Mouse (Mus musculus): ENCODE measurements around the gene Map7. TPM values are rescaled to one million over a fixed set of nuclear protein-coding genes. Genes with fewer than 3 reads are reported as not detected.

Gene Map7
- total RNA-seq, 1 experiment: 35.2 TPM

DNA sequence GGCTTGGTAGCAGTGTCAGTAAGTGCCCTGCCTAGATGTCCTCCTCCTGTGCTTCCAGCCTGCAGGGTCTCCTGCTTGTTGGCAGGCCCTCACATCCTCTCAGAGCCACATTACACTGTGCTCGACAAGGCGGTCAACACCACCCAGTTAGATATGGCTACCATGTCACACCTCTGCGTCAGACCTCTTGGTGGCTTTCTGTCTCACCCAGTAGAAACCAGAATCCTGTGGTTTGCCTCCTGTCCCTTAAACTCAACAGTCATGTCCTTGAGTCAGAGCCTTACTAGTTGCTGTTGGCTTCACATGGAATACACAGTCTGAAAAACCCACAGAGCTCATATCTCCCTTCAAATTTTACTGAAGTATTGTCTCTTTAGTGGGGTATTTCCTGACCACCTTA lies 87.4 kb downstream of the Map7 start:
- Histone ChIP-seq H3K36me3 (ENCODE audit: control insufficient read depth, insufficient read depth, low read length, poor library complexity, severe bottlenecking) (peaks cover 8% of the 10 kb centered on the region), H3K4me3 (ENCODE audit: insufficient read depth in 1 of 2, low read depth in 1 of 2, low read length in 2 of 2, poor library complexity in 1 of 2, severe bottlenecking in 1 of 2) (no peak overlapping the region), H3K4me1 (ENCODE audit: control insufficient read depth in 2 of 2, insufficient read depth in 2 of 2, low read length in 2 of 2, poor library complexity in 1 of 2) (no peaks in the 10 kb centered on the region), H3K9me3 (ENCODE audit: control insufficient read depth, insufficient read depth, low read depth, low read length) (no peaks in the 10 kb centered on the region), H3K27ac (ENCODE audit: insufficient read depth, low read depth, low read length, poor library complexity, severe bottlenecking) (no peak overlapping the region), H3K9ac (ENCODE audit: insufficient read depth, low read depth, low read length, poor library complexity, severe bottlenecking) (no peak overlapping the region)
- no peak for DNase-seq (ENCODE audit: low read depth, low spot score)
- in situ Hi-C loops (cut with MboI; ENCODE audit: low sequenced_read_pairs in 2 of 2, unreplicated experiment in 2 of 2): no loop called here
- TF ChIP-seq HCFC1 (IDR thresholded peaks at IDR 0.05; ENCODE audit: borderline replicate concordance, insufficient read depth, low read length): no peak
- TF ChIP-seq ZC3H11A (IDR thresholded peaks at IDR 0.05; ENCODE audit: borderline replicate concordance, low read depth, low read length): no peak
- no peak for TF ChIP-seq MAFK (IDR thresholded peaks at IDR 0.05; ENCODE audit: insufficient read depth, low read depth, low read length)
- TF ChIP-seq CHD2 (IDR thresholded peaks at IDR 0.05; ENCODE audit: low read depth, low read length): no peak
- TF ChIP-seq ZNF384 (IDR thresholded peaks at IDR 0.05; ENCODE audit: low read depth, low read length): no peak

DNA sequence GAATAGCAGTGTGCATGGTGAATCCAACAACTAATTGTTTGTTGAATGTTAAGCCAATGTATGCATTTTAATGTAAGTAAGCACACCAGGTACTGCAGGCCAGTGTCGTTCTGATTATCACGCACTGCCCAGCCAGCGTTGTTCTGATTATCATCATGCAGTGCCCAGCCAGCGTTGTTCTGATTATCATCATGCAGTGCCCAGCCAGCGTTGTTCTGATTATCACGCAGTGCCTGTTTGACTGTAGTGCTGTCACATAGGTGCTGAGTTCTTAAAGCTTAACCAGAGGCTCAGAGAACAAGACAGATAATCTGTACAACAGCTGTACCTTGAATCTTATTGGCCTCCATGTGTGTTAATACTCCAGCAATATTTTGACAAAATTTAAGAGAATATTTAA lies 88.0 kb downstream of the Map7 start:
- Histone ChIP-seq H3K4me3 (ENCODE audit: insufficient read depth in 1 of 2, low read depth in 1 of 2, low read length in 2 of 2, poor library complexity in 1 of 2, severe bottlenecking in 1 of 2) (no peak overlapping the region), H3K36me3 (ENCODE audit: control insufficient read depth, insufficient read depth, low read length, poor library complexity, severe bottlenecking) (peaks cover 8% of the 10 kb centered on the region), H3K4me1 (ENCODE audit: control insufficient read depth in 2 of 2, insufficient read depth in 2 of 2, low read length in 2 of 2, poor library complexity in 1 of 2) (no peaks in the 10 kb centered on the region), H3K9ac (ENCODE audit: insufficient read depth, low read depth, low read length, poor library complexity, severe bottlenecking) (no peak overlapping the region), H3K27ac (ENCODE audit: insufficient read depth, low read depth, low read length, poor library complexity, severe bottlenecking) (no peak overlapping the region), H3K9me3 (ENCODE audit: control insufficient read depth, insufficient read depth, low read depth, low read length) (no peaks in the 10 kb centered on the region)
- TF ChIP-seq HCFC1 (IDR thresholded peaks at IDR 0.05; ENCODE audit: borderline replicate concordance, insufficient read depth, low read length) (no peak), MAFK (IDR thresholded peaks at IDR 0.05; ENCODE audit: insufficient read depth, low read depth, low read length) (no peak), ZC3H11A (IDR thresholded peaks at IDR 0.05; ENCODE audit: borderline replicate concordance, low read depth, low read length) (no peak), CHD2 (IDR thresholded peaks at IDR 0.05; ENCODE audit: low read depth, low read length) (no peak), ZNF384 (IDR thresholded peaks at IDR 0.05; ENCODE audit: low read depth, low read length) (no peak)
- in situ Hi-C loops (cut with MboI; ENCODE audit: low sequenced_read_pairs in 2 of 2, unreplicated experiment in 2 of 2): no loop called here
- no peak for DNase-seq (ENCODE audit: low read depth, low spot score)

DNA sequence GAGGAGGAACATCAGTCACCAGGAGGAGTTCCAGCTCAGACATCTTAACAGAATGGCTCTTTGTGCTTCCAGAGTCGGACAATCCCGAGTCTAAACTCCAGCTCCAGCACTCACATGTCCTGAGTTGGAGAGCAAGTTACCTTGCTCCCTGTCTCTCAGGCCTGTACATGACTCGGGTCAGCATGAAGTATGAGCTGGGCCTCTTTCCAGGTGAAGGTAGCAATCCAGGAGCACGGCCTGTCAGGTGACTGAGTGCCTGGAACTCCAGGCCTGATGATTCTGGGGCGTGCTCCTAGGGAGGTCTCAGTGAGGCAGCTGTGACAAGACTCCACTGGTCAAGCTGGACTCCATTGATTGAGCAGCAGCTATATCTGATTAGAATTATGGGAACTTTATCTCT lies 90.0 kb downstream of the Map7 start:
- TF ChIP-seq CHD2 (IDR thresholded peaks at IDR 0.05; ENCODE audit: low read depth, low read length) (no peak), ZC3H11A (IDR thresholded peaks at IDR 0.05; ENCODE audit: borderline replicate concordance, low read depth, low read length) (no peak), MAFK (IDR thresholded peaks at IDR 0.05; ENCODE audit: insufficient read depth, low read depth, low read length) (no peak), HCFC1 (IDR thresholded peaks at IDR 0.05; ENCODE audit: borderline replicate concordance, insufficient read depth, low read length) (no peak), ZNF384 (IDR thresholded peaks at IDR 0.05; ENCODE audit: low read depth, low read length) (no peak)
- no peak for DNase-seq (ENCODE audit: low read depth, low spot score)
- in situ Hi-C loops (cut with MboI; ENCODE audit: low sequenced_read_pairs in 2 of 2, unreplicated experiment in 2 of 2): no loop called here
- H3K9ac ChIP-seq (ENCODE audit: insufficient read depth, low read depth, low read length, poor library complexity, severe bottlenecking): no peak overlapping the region
- no peak overlapping the region for H3K27ac ChIP-seq (ENCODE audit: insufficient read depth, low read depth, low read length, poor library complexity, severe bottlenecking)
- H3K9me3 ChIP-seq (ENCODE audit: control insufficient read depth, insufficient read depth, low read depth, low read length): no peaks in the 10 kb centered on the region
- no peak overlapping the region for H3K4me3 ChIP-seq (ENCODE audit: insufficient read depth in 1 of 2, low read depth in 1 of 2, low read length in 2 of 2, poor library complexity in 1 of 2, severe bottlenecking in 1 of 2)
- H3K36me3 ChIP-seq (ENCODE audit: control insufficient read depth, insufficient read depth, low read length, poor library complexity, severe bottlenecking): peaks cover 5% of the 10 kb centered on the region
- peaks cover under 1 to 1% of the 10 kb centered on the region in 2 experiments; a peak in 2 of 4 replicates for H3K4me1 ChIP-seq (ENCODE audit: control insufficient read depth in 2 of 2, insufficient read depth in 2 of 2, low read length in 2 of 2, poor library complexity in 1 of 2)

DNA sequence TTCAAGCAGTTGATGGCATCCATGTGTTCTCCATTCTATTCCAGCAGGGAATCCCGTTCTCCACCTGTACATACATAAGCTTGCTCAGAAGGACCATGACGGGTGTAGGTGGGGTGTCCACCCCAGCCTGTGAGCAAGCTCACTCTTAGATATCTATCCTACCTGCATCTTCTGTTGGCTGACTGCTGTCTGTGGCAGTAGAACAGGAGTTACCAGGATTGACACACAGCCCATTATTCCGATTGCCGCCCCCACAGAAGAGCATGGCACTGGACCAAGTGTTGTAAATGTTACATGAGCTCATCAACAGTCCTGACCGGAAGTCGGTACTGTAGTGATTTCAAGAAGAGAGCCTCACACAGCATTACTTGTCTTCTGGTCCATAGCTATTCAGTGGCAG lies 92.6 kb downstream of the Map7 start:
- no peaks in the 10 kb centered on the region for H3K9me3 ChIP-seq (ENCODE audit: control insufficient read depth, insufficient read depth, low read depth, low read length)
- H3K4me1 ChIP-seq (ENCODE audit: control insufficient read depth in 2 of 2, insufficient read depth in 2 of 2, low read length in 2 of 2, poor library complexity in 1 of 2): peaks cover 6% of the 10 kb centered on the region in 2 experiments; a peak in 3 of 4 replicates
- no peak for DNase-seq (ENCODE audit: low read depth, low spot score)
- in situ Hi-C loops (cut with MboI; ENCODE audit: low sequenced_read_pairs in 2 of 2, unreplicated experiment in 2 of 2): no loop called here
- H3K27ac ChIP-seq (ENCODE audit: insufficient read depth, low read depth, low read length, poor library complexity, severe bottlenecking): no peak overlapping the region
- no peak overlapping the region for H3K4me3 ChIP-seq (ENCODE audit: insufficient read depth in 1 of 2, low read depth in 1 of 2, low read length in 2 of 2, poor library complexity in 1 of 2, severe bottlenecking in 1 of 2)
- TF ChIP-seq CHD2 (IDR thresholded peaks at IDR 0.05; ENCODE audit: low read depth, low read length): no peak
- TF ChIP-seq HCFC1 (IDR thresholded peaks at IDR 0.05; ENCODE audit: borderline replicate concordance, insufficient read depth, low read length): no peak
- TF ChIP-seq MAFK (IDR thresholded peaks at IDR 0.05; ENCODE audit: insufficient read depth, low read depth, low read length): no peak
- no peak for TF ChIP-seq ZC3H11A (IDR thresholded peaks at IDR 0.05; ENCODE audit: borderline replicate concordance, low read depth, low read length)
- no peak for TF ChIP-seq ZNF384 (IDR thresholded peaks at IDR 0.05; ENCODE audit: low read depth, low read length)
- no peaks in the 10 kb centered on the region for H3K36me3 ChIP-seq (ENCODE audit: control insufficient read depth, insufficient read depth, low read length, poor library complexity, severe bottlenecking)
- no peak overlapping the region for H3K9ac ChIP-seq (ENCODE audit: insufficient read depth, low read depth, low read length, poor library complexity, severe bottlenecking)

DNA sequence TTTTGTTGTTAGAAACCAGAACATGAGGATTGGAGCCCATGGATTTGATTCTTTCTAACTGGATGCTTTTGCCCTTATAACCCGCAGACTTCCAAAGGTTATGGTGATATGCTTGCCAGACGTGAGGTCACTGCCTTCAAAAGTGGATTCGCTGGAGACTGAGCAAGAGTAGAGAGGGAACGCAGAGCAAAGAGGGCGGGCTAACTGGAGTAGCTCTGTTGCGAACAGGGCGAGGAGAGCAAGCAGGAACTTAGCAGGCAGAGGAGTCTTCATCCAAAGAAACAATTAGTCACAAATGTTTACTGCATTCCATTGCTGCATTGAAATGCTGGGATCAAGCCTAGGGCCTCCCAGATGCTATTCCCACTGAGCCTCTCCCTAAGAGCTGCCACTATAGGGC lies 95.0 kb downstream of the Map7 start:
- no peak overlapping the region for H3K27ac ChIP-seq (ENCODE audit: insufficient read depth, low read depth, low read length, poor library complexity, severe bottlenecking)
- H3K9me3 ChIP-seq (ENCODE audit: control insufficient read depth, insufficient read depth, low read depth, low read length): no peaks in the 10 kb centered on the region
- H3K4me1 ChIP-seq (ENCODE audit: control insufficient read depth in 2 of 2, insufficient read depth in 2 of 2, low read length in 2 of 2, poor library complexity in 1 of 2): peaks cover 6% of the 10 kb centered on the region in 2 experiments; a peak in 3 of 4 replicates
- DNase-seq (ENCODE audit: low read depth, low spot score): no peak
- in situ Hi-C loops (cut with MboI; ENCODE audit: low sequenced_read_pairs in 2 of 2, unreplicated experiment in 2 of 2): no loop called here
- H3K36me3 ChIP-seq (ENCODE audit: control insufficient read depth, insufficient read depth, low read length, poor library complexity, severe bottlenecking): peaks cover 4% of the 10 kb centered on the region; the same call in 1 of the 2 replicates
- H3K9ac ChIP-seq (ENCODE audit: insufficient read depth, low read depth, low read length, poor library complexity, severe bottlenecking): no peak overlapping the region
- no peak for TF ChIP-seq ZC3H11A (IDR thresholded peaks at IDR 0.05; ENCODE audit: borderline replicate concordance, low read depth, low read length)
- TF ChIP-seq ZNF384 (IDR thresholded peaks at IDR 0.05; ENCODE audit: low read depth, low read length): no peak
- no peak for TF ChIP-seq MAFK (IDR thresholded peaks at IDR 0.05; ENCODE audit: insufficient read depth, low read depth, low read length)
- no peak for TF ChIP-seq HCFC1 (IDR thresholded peaks at IDR 0.05; ENCODE audit: borderline replicate concordance, insufficient read depth, low read length)
- no peak for TF ChIP-seq CHD2 (IDR thresholded peaks at IDR 0.05; ENCODE audit: low read depth, low read length)
- H3K4me3 ChIP-seq (ENCODE audit: insufficient read depth in 1 of 2, low read depth in 1 of 2, low read length in 2 of 2, poor library complexity in 1 of 2, severe bottlenecking in 1 of 2): no peak overlapping the region

Measured in ES-E14 (cell line).